Mouse (Mus musculus) adrenal gland, adult (tissue): ENCODE data around the gene Chst8.

ENCODE experiments used
- DNase-seq, 2 experiments: peaks; one replicate each; pipeline ENCODE4 v3.0.0; 2022 to 2023; ENCODE audit warnings: low spot score in 1 of 2; ENCODE audit not compliant: inconsistent age in 2 of 2

Gene Chst8

GRCm38 (mm10) chr7:34639798-34640197 is 172.7 kb downstream of the Chst8 start:
- DNase-seq: no peak

GRCm38 (mm10) chr7:34636661-34637060 is 175.8 kb downstream of the Chst8 start:
- DNase-seq: no peak

GRCm38 (mm10) chr7:34632966-34633742 is 179.4 kb downstream of the Chst8 start:
- DNase-seq: peak in 1 of 2 experiments; percentile 35

- DNase-seq: peak; percentile 68 to 86
Observed at GRCm38 (mm10) chr7:34630211-34631085, 182.1 kb downstream of the Chst8 start.

GRCm38 (mm10) chr7:34629702-34630210 is 182.8 kb downstream of the Chst8 start:
- no peak for DNase-seq
